Mouse (Mus musculus): ENCODE results near the gene Bloc1s2.

DNA sequence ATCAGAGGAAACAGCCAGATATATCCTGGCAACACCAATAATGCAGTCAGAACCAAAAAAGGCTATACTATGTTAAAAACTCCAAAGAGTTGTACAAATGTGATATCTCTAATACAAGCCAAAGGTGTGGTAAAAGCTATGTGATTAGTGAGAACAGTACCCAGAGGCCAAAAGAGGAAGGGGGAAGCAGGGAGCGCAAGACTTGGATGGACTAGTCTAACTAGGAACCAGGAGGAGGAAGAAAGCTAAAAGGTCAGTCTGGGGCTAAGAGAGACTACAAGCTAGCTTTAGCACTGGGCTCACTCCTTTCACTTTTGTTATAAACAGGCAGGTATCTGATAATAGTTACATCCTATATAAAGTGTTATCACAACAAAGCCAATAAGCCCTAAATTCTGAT is 41.9 kb downstream of the Bloc1s2 start:
- TF ChIP-seq CTCF (IDR thresholded peaks at IDR 0.05; ENCODE audit: extremely low read depth, insufficient read length, insufficient replicate concordance, low read depth, low read length) = no peak
- no peak for TF ChIP-seq POLR2A (IDR thresholded peaks at IDR 0.05; ENCODE audit: low read depth, low read length)

Data from small intestine, adult 2 months (tissue).